Mouse (Mus musculus) heart, postnatal 0 days (tissue): ENCODE measurements at regions not wholly inside any gene's neighbourhood (a gene's known extent, or its start where the extent isn't known, plus 50 kb on each side); places are given as distances from the start of the nearest gene placed in this dataset.

Source experiments
- CTCF ChIP-seq: IDR thresholded peaks from 2 replicates; pipeline ENCODE4 v1.5.1; 2016; ENCODE audit warnings: antibody characterized with exemption, control low read depth, low read depth
- EP300 ChIP-seq: IDR thresholded peaks from 2 replicates; pipeline ENCODE4 v1.6.1; 2016; ENCODE audit warnings: antibody characterized with exemption, low read depth

GRCm38 (mm10) chr6:66471786-66472185, 63.4 kb upstream of the Mad2l1 start:
- no peak for TF ChIP-seq CTCF
- no peak for TF ChIP-seq EP300
